Mouse (Mus musculus) heart, embryonic 11.5 days (tissue): ENCODE data around the gene Cd27. TPM values are rescaled to one million over a fixed set of nuclear protein-coding genes. Genes with fewer than 3 reads are reported as not detected.

Experiments used
- ATAC-seq: fragments of 200-750 bp; cut with Nextera tagmentation; replicated peaks from 2 replicates; pipeline ENCODE4 v1.8.0; 2017; ENCODE audit warnings: moderate library complexity; ENCODE audit not compliant: insufficient number of reproducible peaks, low FRiP score, low TSS enrichment
- H3K27ac ChIP-seq: fragments of 300-500 bp; sonication (generic); 2 replicates; pipeline ENCODE4 v1.5.1; 2014; ENCODE audit warnings: mild to moderate bottlenecking, low read depth, low read length
- H3K27me3 ChIP-seq: fragments of 300-500 bp; sonication (generic); 2 replicates; pipeline ENCODE4 v1.6.1; 2014; ENCODE audit warnings: mild to moderate bottlenecking, low read length, mixed read lengths; ENCODE audit not compliant: control insufficient read depth, insufficient read depth
- H3K36me3 ChIP-seq: fragments of 300-500 bp; sonication (generic); 2 replicates; pipeline ENCODE4 v1.6.1; 2014; ENCODE audit warnings: mild to moderate bottlenecking, low read length, moderate library complexity, mixed read lengths; ENCODE audit not compliant: control insufficient read depth, insufficient read depth
- H3K4me1 ChIP-seq: fragments of 300-500 bp; sonication (generic); 2 replicates; pipeline ENCODE4 v1.6.1; 2014; ENCODE audit warnings: low read length; ENCODE audit not compliant: control insufficient read depth, insufficient read depth
- H3K4me2 ChIP-seq: fragments of 300-500 bp; sonication (generic); 2 replicates; pipeline ENCODE4 v1.6.1; 2014; ENCODE audit warnings: mild to moderate bottlenecking, moderate library complexity
- H3K4me3 ChIP-seq: fragments of 300-500 bp; sonication (generic); 2 replicates; pipeline ENCODE4 v1.5.1; 2014; ENCODE audit warnings: low read depth, low read length
- H3K9ac ChIP-seq: fragments of 300-500 bp; sonication (generic); 2 replicates; pipeline ENCODE4 v1.6.1; 2014; ENCODE audit warnings: mild to moderate bottlenecking, low read depth, low read length, moderate library complexity
- H3K9me3 ChIP-seq: fragments of 300-500 bp; sonication (generic); replicated peaks from 2 replicates; pipeline ENCODE4 v1.6.1; 2016; ENCODE audit warnings: low read length; ENCODE audit not compliant: control insufficient read depth
- WGBS: fragments of 180-500 bp; shearing (Covaris S2); extraction: QIAGEN DNeasy Blood & Tissue Kit; methylation state at CpG from one replicate; pipeline ENCODE4 v1.1.7; 2014; ENCODE audit not compliant: insufficient replicate concordance; 5-methylcytosine and 5-hydroxymethylcytosine counted together
- polyA plus RNA-seq: library from polyadenylated mRNA; unstranded; fragments of >200 nt; fragmentation: Nextera tagmentation; extraction: Ambion mirVana; gene quantifications from 2 replicates; pipeline ENCODE4 v1.2.1, GENCODE M21; 2014

The Cd27 gene
- polyA plus RNA-seq, 1 experiment from 2014 or later: 1.4 TPM

- Histone ChIP-seq H3K4me2 (no peak overlapping the region), H3K4me3 (no peak overlapping the region), H3K27ac (no peak overlapping the region), H3K27me3 (no peaks in the 10 kb centered on the region), H3K36me3 (no peaks in the 10 kb centered on the region), H3K9me3 (no peaks in the 10 kb centered on the region), H3K4me1 (no peaks in the 10 kb centered on the region), H3K9ac (no peak overlapping the region)
- no peak for ATAC-seq
- WGBS: 75% methylated on average over 8 of the region's 8 CpGs
These were observed 19.6 kb upstream of the Cd27 start for GRCm38 (mm10) chr6:125256222-125256966.

- Histone ChIP-seq H3K4me1 (no peaks in the 10 kb centered on the region), H3K27me3 (no peaks in the 10 kb centered on the region), H3K36me3 (no peaks in the 10 kb centered on the region), H3K27ac (no peak overlapping the region), H3K9me3 (no peaks in the 10 kb centered on the region), H3K9ac (no peak overlapping the region), H3K4me2 (no peak overlapping the region), H3K4me3 (no peak overlapping the region)
- ATAC-seq: no peak
- 81% methylated on average over 7 of the region's 7 CpGs for WGBS
These were observed 18.8 kb upstream of the Cd27 start for GRCm38 (mm10) chr6:125255516-125256044.

- H3K27me3 ChIP-seq: no peaks in the 10 kb centered on the region
- 76% methylated on average over 14 of the region's 14 CpGs for WGBS
These were observed 17.3 kb upstream of the Cd27 start for GRCm38 (mm10) chr6:125253863-125254715.

DNA sequence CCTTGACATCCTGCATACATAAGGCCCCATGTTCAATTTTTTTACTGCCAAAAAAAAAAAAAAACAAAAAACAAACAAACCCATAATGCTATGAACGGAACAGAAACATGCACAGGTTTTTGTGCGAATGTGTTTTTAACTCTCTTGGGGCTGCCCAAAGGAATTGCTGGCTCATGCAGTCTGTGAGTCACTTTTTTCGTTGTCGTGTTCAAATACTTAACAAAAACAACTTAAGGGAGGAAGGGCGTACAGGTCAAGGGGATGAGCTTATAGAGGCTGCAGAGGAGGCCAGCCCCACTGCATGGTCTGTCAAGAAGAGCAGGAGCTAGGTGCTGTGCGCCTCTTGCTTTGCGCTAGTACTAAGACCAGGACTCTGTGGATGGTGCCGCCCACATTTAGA, 15.9 kb upstream of the Cd27 start:
- Histone ChIP-seq H3K9ac (no peak overlapping the region), H3K4me1 (no peaks in the 10 kb centered on the region), H3K27me3 (no peaks in the 10 kb centered on the region), H3K27ac (no peak overlapping the region), H3K4me2 (no peak overlapping the region), H3K9me3 (no peaks in the 10 kb centered on the region), H3K36me3 (no peaks in the 10 kb centered on the region), H3K4me3 (no peak overlapping the region)
- no peak for ATAC-seq
- WGBS: 82% methylated on average over 8 of the region's 8 CpGs

More at GRCm38 (mm10) chr6:125253863-125254715, 17.3 kb upstream of the Cd27 start:
- no peak for ATAC-seq
- Histone ChIP-seq H3K9me3 (no peaks in the 10 kb centered on the region), H3K4me1 (no peaks in the 10 kb centered on the region), H3K4me2 (no peak overlapping the region), H3K4me3 (no peak overlapping the region), H3K9ac (no peak overlapping the region), H3K27ac (no peak overlapping the region), H3K36me3 (no peaks in the 10 kb centered on the region)

DNA sequence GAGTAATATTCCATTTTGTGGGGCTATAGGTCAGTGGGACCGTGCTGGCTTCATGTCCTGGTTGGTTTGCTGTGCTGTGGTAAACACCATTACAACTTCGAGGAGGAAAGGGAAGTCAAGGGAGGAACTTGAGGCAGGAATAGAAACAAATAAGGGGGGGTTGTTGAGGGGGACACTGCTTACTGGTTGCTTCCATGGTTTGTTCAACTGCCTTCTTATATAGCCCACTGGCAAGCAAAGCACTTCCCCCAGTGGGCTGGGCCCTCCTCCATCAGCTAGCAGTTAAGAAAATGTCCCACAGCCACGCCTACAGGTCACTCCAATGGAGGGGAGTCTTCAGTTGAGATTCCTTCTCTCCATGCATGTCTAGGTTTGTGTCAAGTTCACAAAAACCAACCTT, 15.5 kb upstream of the Cd27 start:
- Histone ChIP-seq H3K36me3 (no peaks in the 10 kb centered on the region), H3K9me3 (no peaks in the 10 kb centered on the region), H3K4me3 (no peak overlapping the region), H3K27me3 (no peaks in the 10 kb centered on the region), H3K9ac (no peak overlapping the region), H3K4me1 (no peaks in the 10 kb centered on the region), H3K4me2 (no peak overlapping the region), H3K27ac (no peak overlapping the region)
- no peak for ATAC-seq
- WGBS: 73% methylated on average over 3 of the region's 3 CpGs

DNA sequence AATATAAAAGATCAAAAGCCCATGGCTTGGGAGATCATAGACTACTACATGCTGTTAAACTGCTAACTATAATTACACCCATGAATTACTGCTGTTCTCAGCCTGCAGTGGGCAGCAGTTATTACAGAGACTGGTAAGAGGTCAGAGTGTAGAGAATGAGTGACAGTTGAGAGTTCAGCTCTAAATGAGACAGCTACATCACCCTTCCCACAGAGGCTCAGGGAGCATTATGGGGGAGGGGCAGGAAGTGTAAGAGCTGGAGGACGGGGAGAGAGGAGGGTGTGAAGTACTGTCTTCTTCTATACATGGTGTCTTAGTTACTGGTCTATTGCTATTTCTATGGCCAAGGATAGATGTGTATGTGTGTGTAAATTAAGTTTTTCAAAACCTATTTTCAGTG, 7.7 kb upstream of the Cd27 start:
- Histone ChIP-seq H3K4me3 (no peak overlapping the region), H3K27me3 (no peaks in the 10 kb centered on the region), H3K4me2 (no peak overlapping the region), H3K9ac (no peak overlapping the region), H3K4me1 (no peaks in the 10 kb centered on the region), H3K36me3 (no peaks in the 10 kb centered on the region), H3K27ac (no peak overlapping the region), H3K9me3 (no peaks in the 10 kb centered on the region)
- 24% methylated on average over 1 of the region's 1 CpGs for WGBS
- ATAC-seq: no peak

DNA sequence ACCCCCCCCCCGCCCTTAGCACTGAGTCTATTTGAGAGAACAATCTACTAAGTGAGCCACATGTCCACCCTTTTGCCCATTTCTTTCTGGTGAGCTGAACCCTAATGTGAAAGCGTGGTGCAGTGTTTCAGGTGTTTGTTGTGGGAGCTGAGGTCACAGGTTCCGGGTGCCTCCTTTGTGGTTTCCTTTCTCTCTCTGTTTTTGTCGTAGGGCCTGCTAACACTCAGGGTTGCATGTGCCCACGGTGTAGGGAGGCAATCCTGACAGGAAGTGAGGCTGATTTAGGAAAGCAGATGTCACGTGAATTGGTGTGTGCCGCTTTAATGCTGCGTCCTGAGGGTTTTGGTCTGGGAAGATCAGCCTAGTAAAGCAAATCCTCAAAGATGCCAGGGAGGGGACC, 4.8 kb upstream of the Cd27 start:
- no peak overlapping the region for H3K4me3 ChIP-seq
- H3K27me3 ChIP-seq: no peaks in the 10 kb centered on the region
- no peak overlapping the region for H3K27ac ChIP-seq
- ATAC-seq: no peak
- WGBS: 73% methylated on average over 8 of the region's 8 CpGs
- no peaks in the 10 kb centered on the region for H3K4me1 ChIP-seq
- H3K36me3 ChIP-seq: no peaks in the 10 kb centered on the region
- H3K4me2 ChIP-seq: no peak overlapping the region
- H3K9ac ChIP-seq: no peak overlapping the region
- H3K9me3 ChIP-seq: no peaks in the 10 kb centered on the region

GRCm38 (mm10) chr6:125240617-125241016, 3.8 kb upstream of the Cd27 start:
- Histone ChIP-seq H3K9ac (no peak overlapping the region), H3K27me3 (no peaks in the 10 kb centered on the region), H3K4me2 (no peak overlapping the region), H3K9me3 (no peaks in the 10 kb centered on the region), H3K4me3 (no peak overlapping the region), H3K36me3 (no peaks in the 10 kb centered on the region), H3K27ac (no peak overlapping the region), H3K4me1 (no peaks in the 10 kb centered on the region)
- 84% methylated on average over 5 of the region's 5 CpGs for WGBS
- no peak for ATAC-seq
